In the genomic region with DNA sequence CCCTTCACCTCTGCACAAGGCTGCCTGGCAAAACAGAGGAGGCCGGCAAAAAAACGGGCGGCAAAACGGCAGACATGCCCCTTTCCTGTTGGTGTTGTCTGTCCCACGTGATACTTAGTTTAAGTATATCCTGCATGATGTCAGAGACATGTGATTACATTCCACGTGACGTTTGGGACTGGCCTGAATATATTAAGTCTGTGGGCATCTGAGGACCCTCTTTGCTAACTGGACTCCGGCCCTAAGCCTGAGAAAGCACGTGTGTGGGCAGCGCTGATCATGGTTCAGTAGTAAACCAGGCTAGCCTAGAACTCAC, we compare ENCODE assay signal across 9 mouse cellular contexts. TPM values are rescaled to one million over a fixed set of nuclear protein-coding genes. Genes with fewer than 3 reads are reported as not detected.
DNase-seq lines count a peak whose midpoint lies in the region; ATAC-seq lines count a peak whose summit lies in the region.
"Had no signal": no experiment of that assay in that cellular context is flagged by ENCODE, and none has a peak within 500 bp of the region (broad histone marks: within the 10 kb centered on the region; RNA-seq: fewer than 3 reads in every experiment).

No protein-coding gene starts in this region.

- 39% methylated on average over 10 of the region's 10 CpGs for WGBS in heart, embryonic 16.5 days
- WGBS in hindbrain, embryonic 12.5 days = 27% methylated on average over 10 of the region's 10 CpGs
- 30% methylated on average over 10 of the region's 10 CpGs for WGBS in midbrain, embryonic 11.5 days

- peaks cover 30% of the 10 kb centered on the region for H3K4me1 ChIP-seq in heart, embryonic 16.5 days (ENCODE audit: control insufficient read depth, insufficient read depth, low read length)
- H3K4me1 ChIP-seq in brown adipose tissue, adult 24 weeks (ENCODE audit: control insufficient read depth, insufficient read depth, insufficient read length, low read length) = peaks cover 18% of the 10 kb centered on the region
- H3K4me1 ChIP-seq in hindbrain, embryonic 12.5 days = peaks cover 69% of the 10 kb centered on the region
- H3K4me1 ChIP-seq in midbrain, embryonic 11.5 days (ENCODE audit: control insufficient read depth, insufficient read depth, low read length) = peaks cover 45% of the 10 kb centered on the region

- no peak overlapping the region for H3K9ac ChIP-seq in heart, embryonic 16.5 days (ENCODE audit: low read length)
- H3K9ac ChIP-seq in hindbrain, embryonic 12.5 days = no peak overlapping the region
- no peak overlapping the region for H3K9ac ChIP-seq in midbrain, embryonic 11.5 days (ENCODE audit: low read length)

- H3K4me2 ChIP-seq in heart, embryonic 16.5 days (ENCODE audit: low read depth, low read length) = peak overlapping the region; percentile 14; the same call in 1 of the 2 replicates
- peak overlapping the region; percentile 26; the same call in 1 of the 2 replicates for H3K4me2 ChIP-seq in hindbrain, embryonic 12.5 days (replicated peaks)
- H3K4me2 ChIP-seq in midbrain, embryonic 11.5 days = no peak overlapping the region

- no peaks in the 10 kb centered on the region for H3K27me3 ChIP-seq in heart, embryonic 16.5 days (ENCODE audit: control insufficient read depth, insufficient read depth, low read length)
- H3K27me3 ChIP-seq in hindbrain, embryonic 12.5 days = peaks cover 19% of the 10 kb centered on the region
- H3K27me3 ChIP-seq in midbrain, embryonic 11.5 days (ENCODE audit: control insufficient read depth, insufficient read depth, low read length) = peaks cover 24% of the 10 kb centered on the region
- H3K27me3 ChIP-seq: Patski had no signal

- peak overlapping the region; percentile 94 for H3K27ac ChIP-seq in heart, embryonic 16.5 days (ENCODE audit: low read length)
- H3K27ac ChIP-seq in brown adipose tissue, adult 24 weeks (replicated peaks; ENCODE audit: low read depth, low read length) = peak overlapping the region; percentile 75
- H3K27ac ChIP-seq in hindbrain, embryonic 12.5 days = peak overlapping the region; percentile 94
- peak overlapping the region; percentile 85; the same call in 1 of the 2 replicates for H3K27ac ChIP-seq in midbrain, embryonic 11.5 days (ENCODE audit: low read depth, low read length)

- H3K36me3 ChIP-seq in heart, embryonic 16.5 days (ENCODE audit: control insufficient read depth, insufficient read depth) = peaks cover 45% of the 10 kb centered on the region
- peaks cover 35% of the 10 kb centered on the region for H3K36me3 ChIP-seq in hindbrain, embryonic 12.5 days
- H3K36me3 ChIP-seq in midbrain, embryonic 11.5 days (ENCODE audit: control insufficient read depth, insufficient read depth, low read length) = 0 out of 2 replicates have a peak, but pooled peaks cover 2% of the 10 kb centered on the region

- no peak for DNase-seq in heart, adult 9 months (ENCODE audit: low spot score in 2 of 2)
- no peak for DNase-seq in midbrain, embryonic 11.5 days (ENCODE audit: low spot score, missing footprints)
- DNase-seq in adrenal gland, adult (ENCODE audit: inconsistent age in 2 of 2, low spot score in 1 of 2) = no peak
- DNase-seq in urinary bladder, postnatal 10 days (ENCODE audit: low spot score) = no peak
- DNase-seq in cerebellum, adult 8-10 months = no peak

- H3K4me3 ChIP-seq in heart, embryonic 16.5 days (ENCODE audit: low read length) = no peak overlapping the region
- H3K4me3 ChIP-seq in brown adipose tissue, adult 24 weeks (ENCODE audit: insufficient read depth, low read depth, low read length) = no peak overlapping the region
- no peak overlapping the region for H3K4me3 ChIP-seq in hindbrain, embryonic 12.5 days
- H3K4me3 ChIP-seq in midbrain, embryonic 11.5 days (ENCODE audit: low read depth, low read length) = no peak overlapping the region

- ATAC-seq in heart, embryonic 16.5 days (replicated peaks; ENCODE audit: extremely low read depth, insufficient read depth, low FRiP score) = no peak
- ATAC-seq in hindbrain, embryonic 12.5 days (ENCODE audit: low FRiP score) = no peak
- no peak; the same call in 1 of the 2 replicates for ATAC-seq in midbrain, embryonic 11.5 days (ENCODE audit: low FRiP score)

- H3K9me3 ChIP-seq in heart, embryonic 16.5 days (replicated peaks; ENCODE audit: control insufficient read depth, low read length) = no peaks in the 10 kb centered on the region
- H3K9me3 ChIP-seq in hindbrain, embryonic 12.5 days (replicated peaks) = no peaks in the 10 kb centered on the region
- no peaks in the 10 kb centered on the region for H3K9me3 ChIP-seq in midbrain, embryonic 11.5 days (ENCODE audit: control insufficient read depth, low read length)

RNA-seq across cellular contexts. Expression of gene Smim24, which starts 8.3 kb away (rescaled TPM):
- 5.0 and 9.2 TPM in 2 replicates for polyA plus RNA-seq in heart, embryonic 16.5 days (2015; fragmentation: Nextera tagmentation; extraction: Ambion mirVana)
- polyA plus RNA-seq in brown adipose tissue, adult 24 weeks (2012; ENCODE audit: insufficient read depth, insufficient read length, missing spikeins) = 1.9 and 5.3 TPM in 2 replicates
- polyA plus RNA-seq in hindbrain, embryonic 12.5 days (2016; fragmentation: Nextera tagmentation; extraction: Ambion mirVana) = 1.9 and 2.7 TPM in 2 replicates
- 2.3 and 2.7 TPM in 2 replicates for polyA plus RNA-seq in midbrain, embryonic 11.5 days (2014; fragmentation: Nextera tagmentation; extraction: Ambion mirVana)

RNA-seq across cellular contexts. Expression of gene Gm48552, which starts 12.4 kb away (rescaled TPM):
- 0.55 and 0.83 TPM in 2 replicates for polyA plus RNA-seq in heart, embryonic 16.5 days (2015; fragmentation: Nextera tagmentation; extraction: Ambion mirVana)
- not detected in 2 replicates for polyA plus RNA-seq in brown adipose tissue, adult 24 weeks (2012; ENCODE audit: insufficient read depth, insufficient read length, missing spikeins)
- 1.1 and 2.4 TPM in 2 replicates for polyA plus RNA-seq in hindbrain, embryonic 12.5 days (2016; fragmentation: Nextera tagmentation; extraction: Ambion mirVana)
- polyA plus RNA-seq in midbrain, embryonic 11.5 days (2014; fragmentation: Nextera tagmentation; extraction: Ambion mirVana) = 0.20 and 0.47 TPM in 2 replicates

RNA-seq across cellular contexts. Expression of gene Gm48551, which starts 16.9 kb away (rescaled TPM):
- polyA plus RNA-seq in heart, embryonic 16.5 days (2015; fragmentation: Nextera tagmentation; extraction: Ambion mirVana) = 2.1 and 2.6 TPM in 2 replicates
- 2.4 TPM in 1 of 2 replicates, not detected in the other for polyA plus RNA-seq in brown adipose tissue, adult 24 weeks (2012; ENCODE audit: insufficient read depth, insufficient read length, missing spikeins)
- 5.7 and 5.9 TPM in 2 replicates for polyA plus RNA-seq in hindbrain, embryonic 12.5 days (2016; fragmentation: Nextera tagmentation; extraction: Ambion mirVana)
- 2.7 and 2.9 TPM in 2 replicates for polyA plus RNA-seq in midbrain, embryonic 11.5 days (2014; fragmentation: Nextera tagmentation; extraction: Ambion mirVana)

RNA-seq across cellular contexts. Expression of gene Dohh, which starts 16.9 kb away (rescaled TPM):
- 83.4 and 86.2 TPM in 2 replicates for polyA plus RNA-seq in heart, embryonic 16.5 days (2015; fragmentation: Nextera tagmentation; extraction: Ambion mirVana)
- 25.1 and 35.9 TPM in 2 replicates for polyA plus RNA-seq in brown adipose tissue, adult 24 weeks (2012; ENCODE audit: insufficient read depth, insufficient read length, missing spikeins)
- polyA plus RNA-seq in hindbrain, embryonic 12.5 days (2016; fragmentation: Nextera tagmentation; extraction: Ambion mirVana) = 62.7 and 67.5 TPM in 2 replicates
- polyA plus RNA-seq in midbrain, embryonic 11.5 days (2014; fragmentation: Nextera tagmentation; extraction: Ambion mirVana) = 43.3 and 53.7 TPM in 2 replicates

RNA-seq across cellular contexts. Expression of gene Fzr1, which starts 22.8 kb away (rescaled TPM):
- 74.6 and 82.8 TPM in 2 replicates for polyA plus RNA-seq in heart, embryonic 16.5 days (2015; fragmentation: Nextera tagmentation; extraction: Ambion mirVana)
- 9.3 and 10.3 TPM in 2 replicates for polyA plus RNA-seq in brown adipose tissue, adult 24 weeks (2012; ENCODE audit: insufficient read depth, insufficient read length, missing spikeins)
- 132 and 134 TPM in 2 replicates for polyA plus RNA-seq in hindbrain, embryonic 12.5 days (2016; fragmentation: Nextera tagmentation; extraction: Ambion mirVana)
- 94.3 and 104 TPM in 2 replicates for polyA plus RNA-seq in midbrain, embryonic 11.5 days (2014; fragmentation: Nextera tagmentation; extraction: Ambion mirVana)
